Mouse (Mus musculus) CD4-positive, CD25-positive, alpha-beta regulatory T cell, adult 4 months (primary cell): ENCODE data around the gene Frmd4a. TPM values are rescaled to one million over a fixed set of nuclear protein-coding genes. Genes with fewer than 3 reads are reported as not detected.

Source experiments
- ATAC-seq: one replicate; pipeline ENCODE4 v1.8.0; 2017
- polyA plus RNA-seq, 2 experiments: library from polyadenylated mRNA; unstranded; fragments of 100-300 nt; shearing (Covaris generic); gene quantifications; one replicate each; pipeline ENCODE4 v1.2.1; 2017

Gene Frmd4a
- polyA plus RNA-seq, 2 experiments from 2014 or later, result 1.2 TPM

DNA sequence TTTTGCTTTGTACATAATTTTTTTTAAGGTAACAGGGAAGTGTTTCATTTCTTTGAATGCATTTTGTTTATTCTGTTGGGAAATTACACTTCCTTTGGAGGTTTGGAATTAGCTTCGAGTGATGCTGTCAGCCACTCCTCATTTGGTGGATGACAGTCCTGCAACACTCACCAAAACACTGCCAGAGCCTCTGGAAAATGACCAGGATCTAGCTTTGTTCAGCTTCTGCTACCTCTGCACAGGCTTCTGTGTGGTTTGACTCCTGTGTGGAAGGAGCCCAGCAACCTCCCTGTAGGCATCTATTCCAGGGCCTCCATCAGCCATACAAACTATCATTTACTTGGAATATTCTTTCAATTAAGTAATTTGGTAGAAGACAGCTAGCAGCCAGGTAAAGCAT lies 323.6 kb downstream of the Frmd4a start:
- ATAC-seq, result no peak

DNA sequence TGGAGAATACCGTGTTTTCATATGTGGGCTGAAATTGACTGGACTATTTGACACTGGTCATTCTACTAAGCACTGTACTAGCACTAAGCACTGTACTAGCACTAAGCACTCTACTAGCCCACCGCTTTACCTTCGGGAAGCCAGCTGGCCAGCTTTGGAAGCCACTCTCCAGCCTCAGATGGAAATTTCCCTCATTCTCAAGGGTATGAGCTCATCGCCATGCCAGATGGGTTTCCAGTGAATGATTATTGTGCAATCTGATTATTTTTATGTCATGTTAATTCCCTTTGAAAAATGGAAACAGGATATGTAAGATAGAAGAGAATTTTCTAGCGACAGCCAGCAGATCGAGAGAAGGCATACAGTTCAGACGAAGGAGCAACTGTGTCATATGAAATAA lies 324.5 kb downstream of the Frmd4a start:
- no peak for ATAC-seq

DNA sequence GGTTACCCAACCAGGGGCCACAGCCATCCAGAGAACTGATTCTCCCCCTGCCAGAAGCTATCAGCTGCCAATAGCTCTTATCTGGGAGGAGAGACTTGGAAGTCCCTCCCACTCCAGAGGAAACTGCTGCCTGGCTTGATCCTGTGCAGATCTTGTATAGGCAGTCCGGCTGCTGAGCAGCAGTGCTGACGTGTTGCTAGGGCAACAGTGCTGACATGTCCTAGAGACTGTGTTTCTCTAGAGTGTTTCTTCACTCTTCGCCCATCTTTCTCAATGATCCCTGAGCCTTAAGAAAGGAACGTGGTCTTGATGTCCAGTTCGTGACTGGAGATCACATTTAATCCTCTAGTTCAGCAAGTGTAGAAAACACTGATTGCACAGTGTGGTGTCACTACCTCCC lies 326.9 kb downstream of the Frmd4a start:
- ATAC-seq, result no peak

DNA sequence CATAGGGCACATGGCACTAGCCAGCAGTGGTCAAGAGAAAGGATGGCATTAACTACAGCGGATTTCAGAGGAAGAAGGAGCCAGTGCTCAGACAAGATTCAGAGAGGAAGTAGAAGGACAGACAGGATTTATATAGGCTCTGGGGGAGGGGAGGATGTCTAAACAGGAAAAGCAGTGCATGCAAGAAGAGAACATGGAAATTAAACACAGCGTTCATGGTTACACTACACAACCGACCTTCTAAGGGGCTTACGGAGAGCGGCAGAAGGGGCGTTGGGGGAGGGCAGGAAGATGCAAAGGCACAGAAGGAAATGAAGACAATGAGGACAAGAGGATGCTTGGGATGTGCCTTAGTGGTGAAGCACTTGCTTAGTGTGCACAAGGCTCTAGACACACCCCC lies 328.7 kb downstream of the Frmd4a start:
- no peak for ATAC-seq

DNA sequence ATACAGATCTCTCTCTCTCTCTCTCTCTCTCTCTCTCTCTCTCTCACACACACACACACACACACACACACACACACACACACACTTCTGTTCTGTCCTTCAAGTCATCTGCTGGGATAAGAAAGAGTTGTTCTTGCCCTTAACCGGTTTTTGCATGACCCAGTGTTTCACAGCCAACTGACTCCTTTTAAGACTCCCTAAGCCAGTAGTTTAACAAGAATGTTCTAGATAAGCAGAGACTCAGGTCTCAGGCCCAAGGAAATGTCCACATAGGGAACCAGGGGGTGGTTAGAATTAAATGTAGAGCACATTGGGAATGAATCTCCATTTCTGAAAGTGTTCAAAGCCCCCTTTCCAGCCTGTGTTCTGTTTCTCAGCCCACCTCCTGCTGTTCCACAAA lies 329.4 kb downstream of the Frmd4a start:
- no peak for ATAC-seq

DNA sequence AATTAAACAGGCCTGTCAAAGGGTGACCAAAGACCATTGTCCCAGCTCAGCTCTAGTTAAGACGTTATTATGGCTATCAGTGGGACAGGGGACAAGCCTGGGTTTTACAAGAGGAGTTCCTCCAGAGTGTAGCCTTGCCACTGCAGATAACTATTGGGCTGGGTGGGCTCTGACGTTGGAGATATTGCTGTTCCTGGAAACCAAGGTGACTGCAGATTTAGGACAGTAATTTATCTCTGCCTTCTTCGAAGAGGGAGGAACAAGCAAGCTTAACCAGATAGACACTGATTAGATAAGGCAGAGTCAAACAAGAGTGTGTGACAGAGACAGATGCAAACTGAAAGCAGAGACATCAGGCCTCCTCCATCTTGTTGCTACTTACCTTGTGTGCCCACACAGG lies 330.3 kb downstream of the Frmd4a start:
- ATAC-seq, result no peak

DNA sequence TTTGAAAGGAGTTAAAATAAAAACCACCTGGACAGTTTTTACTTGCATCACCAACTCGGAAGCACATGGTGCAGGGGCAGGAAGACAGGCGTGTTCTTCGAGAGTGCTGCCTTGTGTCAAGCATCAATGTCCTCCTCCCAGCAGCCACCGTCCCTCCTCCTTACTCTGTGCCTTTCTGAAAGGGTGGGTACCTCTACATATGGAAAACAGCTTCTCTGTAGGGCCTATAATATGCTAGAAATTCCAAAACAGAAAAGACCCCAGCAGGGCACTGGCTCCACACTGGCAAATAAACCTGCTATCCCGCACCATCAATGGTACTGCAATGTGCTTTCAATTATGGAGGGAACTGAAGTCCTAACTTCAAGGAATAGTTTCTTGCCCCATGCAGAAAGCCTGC lies 331.0 kb downstream of the Frmd4a start:
- no peak for ATAC-seq

DNA sequence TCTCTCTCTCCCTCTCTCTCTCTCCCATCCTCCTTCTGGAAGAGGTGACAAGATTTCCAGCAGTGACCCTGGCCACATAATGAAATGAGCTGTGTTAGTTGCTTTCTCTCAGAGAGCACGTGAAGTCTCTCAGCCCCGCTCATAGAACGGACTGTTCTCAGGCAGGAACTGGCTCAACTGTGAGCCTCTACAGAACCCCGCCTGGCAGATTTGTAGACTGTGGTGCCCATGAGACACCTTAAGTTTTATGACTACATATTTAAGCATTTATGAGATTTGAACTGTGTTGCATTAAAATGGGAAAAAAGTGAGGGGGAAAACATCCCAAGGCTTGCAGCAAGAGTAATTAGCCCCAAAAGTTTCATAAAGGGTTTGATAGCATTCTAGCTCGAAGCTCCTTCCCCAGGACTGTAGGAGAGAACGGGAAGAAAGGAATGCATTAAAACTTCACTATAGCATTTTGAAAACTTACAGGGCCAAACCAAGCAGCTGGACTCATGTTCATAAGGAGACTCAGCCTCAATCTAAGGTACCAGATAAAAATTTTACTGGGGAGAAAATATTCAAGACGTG lies 339.4 kb downstream of the Frmd4a start:
- ATAC-seq, result no peak

DNA sequence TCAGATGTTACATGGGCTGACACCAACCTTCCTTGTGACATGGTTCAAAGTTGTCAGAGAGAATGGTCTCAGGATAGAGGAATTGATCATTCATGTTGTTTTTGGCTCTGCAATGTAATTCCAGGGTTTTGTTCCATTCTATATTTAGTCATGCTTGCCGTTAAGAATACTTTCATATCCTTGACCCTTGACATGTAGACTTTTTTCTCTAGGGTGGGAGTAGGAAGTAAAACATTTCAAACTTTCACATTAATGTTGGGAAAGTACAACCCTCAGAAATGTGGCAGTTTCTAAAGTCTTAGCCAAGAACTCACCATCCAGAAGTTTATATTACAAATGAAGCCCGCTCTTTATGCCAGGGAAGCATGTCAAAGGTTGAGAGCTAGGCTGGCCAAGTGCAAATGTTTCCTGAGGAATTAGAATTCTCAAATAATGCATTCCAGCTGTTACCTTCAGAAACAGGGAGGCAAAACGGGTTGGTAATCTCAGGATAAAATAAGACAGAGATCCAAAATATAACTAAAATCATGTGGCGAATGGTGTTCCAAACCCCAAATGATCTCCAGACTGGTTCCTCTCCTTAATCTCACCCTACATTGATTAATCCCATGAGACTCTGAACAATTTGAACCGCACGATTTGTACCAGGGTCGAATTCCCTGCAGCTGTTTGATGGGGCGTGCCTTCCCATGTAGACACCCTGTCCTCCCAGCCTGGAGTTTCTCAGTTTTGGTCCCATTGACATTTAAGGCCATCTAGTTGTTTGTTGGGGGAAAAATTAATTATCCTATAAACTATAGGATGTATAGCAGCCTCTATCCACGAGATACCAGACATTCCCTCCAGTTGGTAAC lies 344.7 kb downstream of the Frmd4a start:
- no peak for ATAC-seq

DNA sequence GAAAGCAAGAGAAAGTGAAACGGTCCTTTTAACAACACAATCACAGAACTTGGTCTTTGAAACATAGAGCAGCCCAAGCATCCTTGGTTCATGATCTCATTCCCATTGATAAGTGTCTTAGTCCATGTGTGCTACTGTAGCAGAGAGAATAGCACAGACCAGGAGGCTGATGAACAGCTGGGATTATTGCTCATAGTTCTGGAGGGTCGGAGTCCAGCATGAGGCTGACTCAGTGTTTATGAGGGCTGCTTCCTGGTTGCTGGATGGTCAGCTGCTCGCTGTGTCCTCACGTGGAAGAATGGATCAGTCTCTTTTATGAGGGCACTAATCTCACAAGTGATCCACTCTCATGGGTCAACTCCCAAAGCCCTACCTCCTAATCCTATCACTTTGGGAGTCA lies 347.4 kb downstream of the Frmd4a start:
- no peak for ATAC-seq

DNA sequence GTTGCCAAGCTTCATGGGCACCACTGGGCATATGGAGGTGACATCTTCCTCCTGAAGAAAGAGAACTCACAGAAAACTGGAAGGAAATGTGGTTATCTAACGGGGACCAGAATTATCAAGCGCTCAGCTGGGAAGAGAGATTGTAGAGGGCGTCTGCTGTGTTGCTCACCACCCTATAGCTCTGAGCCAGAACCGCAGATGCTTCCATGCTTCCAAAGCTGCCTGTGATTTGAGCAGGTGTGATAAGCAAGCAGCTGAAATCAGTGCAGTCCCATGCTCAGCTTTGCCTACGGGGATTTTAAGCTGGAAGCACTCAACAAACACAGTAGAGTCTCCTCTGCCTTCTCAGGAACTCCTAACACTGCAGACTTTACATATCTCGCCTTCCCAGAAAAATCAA lies 351.0 kb downstream of the Frmd4a start:
- no peak for ATAC-seq

DNA sequence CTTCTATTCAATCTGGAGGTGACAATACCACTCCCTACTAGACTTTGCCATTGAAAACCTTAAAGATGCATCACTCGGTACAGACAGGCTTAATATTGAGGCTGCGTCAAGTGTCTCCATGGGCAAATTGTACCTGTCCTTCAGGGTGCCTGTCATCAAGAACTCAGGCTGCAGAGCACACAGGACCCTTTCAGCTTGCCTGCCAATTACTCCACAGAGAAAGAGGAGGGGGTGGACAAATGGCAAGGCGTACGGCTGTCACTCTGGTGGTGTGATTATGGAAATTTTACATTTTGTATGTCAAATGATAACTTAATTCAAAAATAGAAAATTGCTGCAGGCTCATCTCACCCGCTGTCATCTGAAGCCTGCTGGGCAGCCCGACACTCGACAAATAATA lies 353.0 kb downstream of the Frmd4a start:
- ATAC-seq, result no peak

DNA sequence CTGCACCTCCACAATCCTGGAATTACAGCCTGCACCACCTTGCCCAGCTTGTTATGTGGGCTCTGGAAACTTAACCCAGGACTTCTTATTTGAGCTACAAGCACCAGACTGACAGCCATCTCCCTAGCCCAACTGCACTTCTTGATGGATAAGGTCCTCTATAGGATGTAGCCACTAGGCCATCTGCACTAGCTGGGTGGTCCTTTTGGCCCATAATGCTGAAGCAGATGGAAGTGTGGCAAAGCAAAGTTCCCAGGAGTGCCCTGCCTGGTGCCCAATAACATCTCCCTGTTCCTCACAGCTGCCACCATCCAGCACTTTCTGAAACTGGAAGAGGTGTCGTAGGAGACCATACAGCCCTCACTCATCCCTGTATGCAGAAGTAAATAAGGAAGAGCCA lies 353.8 kb downstream of the Frmd4a start:
- ATAC-seq, result no peak

DNA sequence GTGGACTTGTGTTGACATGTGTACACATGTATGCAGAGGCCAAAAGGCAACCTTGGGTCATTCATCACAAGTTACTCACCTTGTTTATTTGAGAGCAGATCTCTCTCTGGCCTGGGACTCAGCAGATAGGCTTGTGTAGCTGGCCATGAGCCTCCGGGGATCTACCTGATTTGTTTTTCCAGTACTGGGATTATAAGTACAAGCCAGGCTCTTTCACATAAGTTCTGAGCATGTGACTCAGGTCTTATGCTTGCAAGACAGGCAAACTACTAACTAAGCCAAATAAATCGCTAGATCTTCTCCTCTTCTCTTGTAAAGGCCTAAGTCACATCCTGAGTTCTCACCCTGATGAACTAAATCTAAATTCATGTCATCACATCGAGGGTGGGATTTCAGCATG lies 361.3 kb downstream of the Frmd4a start:
- no peak for ATAC-seq

DNA sequence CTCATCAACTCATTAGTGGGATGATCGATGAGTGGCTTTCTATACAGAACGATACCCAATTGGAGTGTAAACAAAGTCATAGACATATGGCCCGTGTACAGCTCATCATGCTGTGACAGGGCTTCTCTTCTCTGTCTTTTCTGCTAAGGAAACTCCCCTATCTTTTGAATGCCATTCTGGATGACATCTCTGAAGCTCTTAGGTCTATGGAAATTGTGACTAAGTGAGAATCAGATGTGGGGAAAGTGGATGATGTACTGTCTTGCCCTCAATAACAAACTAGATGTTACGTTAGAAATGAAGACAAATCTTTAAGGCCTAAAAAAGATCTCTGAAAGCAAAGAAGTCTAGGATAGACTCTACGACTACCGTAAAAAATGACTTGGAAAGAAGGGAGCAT lies 362.9 kb downstream of the Frmd4a start:
- no peak for ATAC-seq

DNA sequence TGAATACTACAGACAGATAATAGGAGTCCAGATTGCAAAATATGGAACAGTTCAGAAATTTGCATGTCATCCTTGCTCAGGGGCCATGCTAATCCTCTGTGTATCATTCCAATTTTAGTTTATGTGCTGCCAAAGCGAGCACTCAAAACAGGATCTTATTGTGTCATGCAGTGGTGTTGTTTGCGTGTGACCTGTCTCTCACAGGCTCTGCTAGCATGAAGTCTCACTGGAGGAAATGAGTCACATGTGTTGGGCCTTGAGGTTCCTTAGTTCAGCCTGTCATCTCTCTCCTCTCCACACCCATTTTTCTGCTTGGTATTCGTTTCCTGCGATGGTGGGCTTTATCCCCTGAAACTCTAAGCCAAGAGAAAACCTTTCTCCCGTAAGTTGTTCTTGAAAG lies 363.4 kb downstream of the Frmd4a start:
- no peak for ATAC-seq

DNA sequence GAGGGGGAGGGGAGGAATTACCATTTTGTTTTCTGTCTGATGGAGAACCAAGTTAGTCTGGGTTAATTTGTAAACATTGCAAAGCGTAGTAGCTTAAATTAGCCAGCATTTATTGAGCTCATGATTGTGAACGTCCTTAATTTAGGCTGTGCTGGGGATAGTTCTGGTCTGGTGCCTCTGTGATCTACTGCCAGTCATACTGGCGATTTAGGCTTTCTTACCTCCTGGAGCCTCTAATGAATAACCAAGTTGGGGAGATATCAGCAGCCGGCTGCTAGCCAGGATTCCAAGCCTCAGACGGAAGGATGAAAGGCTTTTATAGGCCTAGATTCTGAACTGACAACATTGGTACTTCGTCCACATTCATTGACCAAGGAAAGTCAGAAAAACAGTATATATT lies 369.0 kb downstream of the Frmd4a start:
- ATAC-seq, result no peak

DNA sequence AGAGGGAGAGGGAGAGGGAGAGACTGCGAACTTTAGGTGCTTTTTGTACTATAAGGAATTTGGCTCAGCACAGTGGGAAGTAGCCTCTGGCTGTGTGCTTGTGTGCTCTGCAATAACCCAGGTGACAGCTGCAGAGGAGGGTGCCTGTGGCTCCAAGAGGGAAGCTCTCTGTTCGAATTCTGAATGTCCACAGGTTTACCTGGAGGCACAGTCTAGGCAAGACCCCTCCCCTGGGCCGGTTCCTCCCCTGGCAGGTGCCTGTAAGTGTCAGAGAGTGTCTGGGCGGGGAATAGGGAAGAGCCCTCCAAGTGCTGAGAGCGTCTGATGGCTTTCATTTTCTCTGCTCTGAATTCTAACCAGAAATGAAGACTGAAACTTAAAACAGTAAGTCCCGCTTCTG lies 371.8 kb downstream of the Frmd4a start:
- no peak for ATAC-seq

DNA sequence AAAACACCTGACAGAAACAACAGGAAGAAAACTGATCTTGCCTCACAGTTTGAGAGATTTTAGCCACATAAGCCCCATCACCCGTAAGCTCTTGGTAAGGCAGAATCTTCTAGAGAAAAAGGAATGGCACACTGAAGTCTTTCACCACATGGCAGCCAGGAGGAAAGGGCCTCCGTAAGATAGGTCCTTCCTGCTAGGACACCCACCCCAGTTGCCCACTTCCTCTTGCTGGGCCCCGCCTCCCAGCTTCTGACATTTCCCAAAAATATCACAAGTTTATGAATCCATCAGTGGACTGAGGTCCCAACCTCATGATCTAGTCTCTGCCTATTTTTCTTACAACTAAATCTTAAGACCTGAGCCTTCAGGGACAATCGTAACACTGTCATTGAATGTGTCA lies 373.6 kb downstream of the Frmd4a start:
- ATAC-seq, result no peak

DNA sequence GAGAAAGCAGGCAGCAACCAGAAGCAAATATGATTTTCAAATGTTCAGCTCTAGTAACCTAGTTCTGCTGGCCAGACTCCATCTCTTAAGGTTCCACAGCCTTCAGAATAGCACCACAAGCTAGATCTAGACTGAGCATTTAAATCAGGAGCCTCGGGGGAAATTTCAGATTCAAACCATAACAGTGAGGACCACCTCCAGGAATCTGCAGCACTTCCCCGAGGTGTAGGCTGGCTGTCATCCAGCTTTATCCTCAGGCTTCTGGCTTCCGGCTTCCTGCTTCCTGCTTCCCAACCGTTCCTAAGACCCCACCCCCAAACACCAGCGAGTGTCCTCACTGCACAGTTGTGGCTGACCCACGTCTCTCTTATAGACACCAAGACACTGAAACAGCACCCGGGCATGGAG lies 374.2 kb downstream of the Frmd4a start:
- no peak for ATAC-seq

DNA sequence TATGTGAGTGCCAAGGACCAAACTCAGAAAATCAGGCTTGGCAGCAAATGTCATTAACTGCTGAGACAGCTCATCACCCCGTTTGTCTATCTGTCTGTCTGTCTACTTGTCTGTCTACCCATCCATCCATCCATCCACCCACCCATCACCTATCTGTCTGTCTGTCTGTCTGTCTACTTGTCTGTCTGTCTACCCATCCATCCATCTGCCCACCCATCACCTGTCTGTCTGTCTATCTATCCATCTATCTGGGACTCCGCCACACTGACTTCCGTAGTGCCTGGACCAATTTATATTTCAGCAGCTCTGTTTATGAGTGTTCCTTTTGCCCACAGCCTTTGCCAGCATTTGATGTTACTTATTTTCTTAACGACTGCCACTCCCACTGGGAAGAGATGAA lies 375.5 kb downstream of the Frmd4a start:
- no peak for ATAC-seq

DNA sequence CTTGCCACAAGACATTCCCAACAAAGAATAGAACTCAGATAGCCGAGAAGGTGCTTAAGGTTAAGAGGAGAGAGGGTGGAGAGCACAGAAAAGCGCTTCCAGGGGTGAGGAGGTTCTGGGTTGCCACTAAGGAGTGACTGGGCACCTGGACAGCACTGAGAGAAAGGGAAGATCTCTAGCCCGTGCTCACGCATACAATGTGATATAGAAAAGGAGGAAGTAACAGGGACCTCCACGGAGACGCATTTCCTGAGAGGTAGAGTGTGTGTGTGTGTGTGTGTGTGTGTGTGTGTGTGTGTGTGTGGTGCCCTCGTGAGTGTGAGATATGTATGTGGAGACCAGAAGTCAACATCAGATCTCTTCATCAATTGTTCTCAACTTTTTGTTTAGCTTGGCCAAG lies 377.1 kb downstream of the Frmd4a start:
- no peak for ATAC-seq

DNA sequence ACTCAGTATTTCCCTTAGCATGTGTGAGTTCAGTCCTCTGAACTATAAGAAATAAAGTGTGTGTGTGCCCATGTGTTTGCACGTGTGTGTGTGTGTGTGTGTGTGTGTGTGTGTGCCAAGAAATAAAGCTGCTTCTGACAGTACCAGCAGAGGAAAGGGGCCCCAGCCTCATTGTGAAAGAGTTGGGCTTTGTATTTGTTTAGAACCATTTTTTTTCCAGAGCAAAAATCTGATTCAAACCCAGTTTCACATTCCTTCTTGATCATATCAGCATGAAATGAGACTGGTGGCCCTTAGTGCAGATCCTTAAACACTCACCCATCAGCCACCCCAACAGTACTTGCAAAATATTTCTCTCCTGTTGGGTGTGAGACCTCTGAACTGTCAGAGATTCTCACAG lies 382.2 kb downstream of the Frmd4a start:
- ATAC-seq, result no peak

DNA sequence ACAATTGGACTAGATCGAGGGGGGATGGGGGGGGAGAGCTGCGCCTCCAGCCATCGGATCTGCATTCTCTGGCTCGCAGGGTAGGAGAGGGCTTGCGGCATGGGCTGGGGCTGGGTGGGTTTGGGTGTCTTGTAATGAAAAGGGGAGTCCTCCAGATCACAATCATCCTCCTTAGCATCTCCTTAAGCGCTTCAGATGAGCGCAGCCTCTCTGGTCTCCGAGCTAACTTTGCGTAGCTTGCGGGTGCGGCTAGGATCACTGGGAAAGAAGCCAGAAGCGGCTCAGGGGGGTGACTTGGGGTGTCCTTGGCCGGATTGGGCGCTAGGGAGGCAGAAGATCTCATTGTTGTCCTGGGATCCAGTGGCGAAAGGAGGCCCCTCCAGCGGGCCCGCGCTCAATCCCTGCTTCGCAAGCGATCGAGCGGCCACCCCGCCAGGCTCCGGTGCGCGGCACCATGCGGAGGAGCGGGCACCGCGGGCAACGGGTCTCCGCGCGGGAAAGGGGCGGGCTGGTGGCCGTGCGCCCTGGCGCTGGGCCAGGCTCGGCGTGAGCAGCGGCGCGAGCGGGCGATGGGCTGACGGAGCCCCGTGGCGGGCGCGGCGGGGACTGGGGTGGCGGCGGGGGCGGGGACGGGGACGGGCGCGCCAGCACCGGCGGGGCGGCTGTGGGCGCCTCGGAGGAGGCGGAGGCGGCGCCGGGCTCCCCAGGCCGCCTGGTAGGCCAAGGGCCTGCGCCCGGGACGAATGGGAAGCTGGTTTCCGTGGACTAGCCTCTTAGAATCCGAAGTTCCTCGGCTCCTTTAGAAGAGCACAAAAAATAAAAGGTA lies 383.5 kb downstream of the Frmd4a start:
- no peak for ATAC-seq
